Mouse (Mus musculus): ENCODE results near the gene Slc38a3.

DNA sequence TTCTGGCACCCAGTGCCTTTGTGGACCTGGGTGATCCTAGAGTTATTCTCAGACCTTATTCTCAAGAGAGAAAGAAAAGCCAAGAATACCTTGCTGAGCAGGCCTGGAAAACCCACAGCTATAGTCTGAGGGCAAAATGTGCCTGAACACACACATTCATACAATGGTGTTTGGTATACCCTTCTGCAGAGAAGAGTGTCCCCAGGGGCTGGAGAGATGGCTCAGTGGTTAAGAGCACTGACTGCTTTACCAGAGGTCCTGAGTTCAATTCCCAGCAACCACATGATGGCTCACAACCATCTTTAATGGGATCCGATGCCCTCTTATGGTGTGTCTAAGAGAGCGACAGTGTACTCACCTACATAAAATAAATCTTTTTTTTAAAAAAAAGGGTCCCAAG, 9.5 kb upstream of the Slc38a3 start:
- TF ChIP-seq POLR2A (IDR thresholded peaks at IDR 0.05; ENCODE audit: control insufficient read depth, low read depth, low read length) (no peak), CTCF (IDR thresholded peaks at IDR 0.05; ENCODE audit: control insufficient read depth, insufficient read depth, insufficient replicate concordance, low read depth, low read length) (no peak)

All from testis, adult 2 months (tissue).